Mouse (Mus musculus): ENCODE data around the gene 1700016D06Rik. TPM values are rescaled to one million over a fixed set of nuclear protein-coding genes. Genes with fewer than 3 reads are reported as not detected.
"Not testable (repeated sequence)": the region's sequence is repeated elsewhere in the genome, so short reads cannot be mapped to it uniquely, and the experiment has no call there.

The 1700016D06Rik gene
- polyA plus RNA-seq, 1 experiment from 2014 or later = not detected

GRCm38 (mm10) chr8:11666023-11666716 is 34.7 kb downstream of the 1700016D06Rik start:
- not testable (repeated sequence) for H3K9me3 ChIP-seq (replicated peaks; ENCODE audit: control insufficient read depth, low read length); H3K4me1 ChIP-seq (ENCODE audit: control insufficient read depth, low read depth, low read length); H3K9ac ChIP-seq (ENCODE audit: low read depth, low read length); ATAC-seq (ENCODE audit: low read depth); H3K4me2 ChIP-seq (ENCODE audit: low read depth, low read length); H3K4me3 ChIP-seq (ENCODE audit: low read depth, low read length); H3K27me3 ChIP-seq (ENCODE audit: control insufficient read depth, insufficient read depth, low read depth, low read length); H3K27ac ChIP-seq (ENCODE audit: low read length); H3K36me3 ChIP-seq (ENCODE audit: control insufficient read depth, insufficient read depth)
- 76% methylated on average over 20 of the region's 20 CpGs for WGBS (ENCODE audit: insufficient replicate concordance)

DNA sequence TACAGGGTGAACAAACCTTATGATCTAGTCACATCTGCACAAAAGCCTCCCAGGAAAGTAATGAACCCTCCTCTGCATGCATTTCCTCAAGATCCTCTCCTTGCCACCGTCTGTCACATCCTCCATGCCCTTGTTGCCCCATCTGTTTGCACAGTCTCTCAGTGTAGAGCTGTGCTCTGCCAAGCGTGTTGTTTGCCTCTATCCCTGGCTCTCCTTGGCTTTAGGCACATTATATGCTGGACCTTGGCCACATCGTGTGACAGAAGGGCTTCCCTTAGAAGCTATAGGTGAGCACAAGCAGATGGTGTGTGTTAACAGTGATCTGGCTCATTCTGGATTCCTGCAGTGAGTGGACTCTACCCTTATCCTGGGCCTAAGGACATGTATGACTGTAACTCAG is 38.9 kb downstream of the 1700016D06Rik start:
- H3K4me2 ChIP-seq (ENCODE audit: low read depth, low read length) = no peak overlapping the region
- H3K9me3 ChIP-seq (replicated peaks; ENCODE audit: control insufficient read depth, low read length) = no peaks in the 10 kb centered on the region
- H3K27me3 ChIP-seq (ENCODE audit: control insufficient read depth, insufficient read depth, low read depth, low read length) = no peaks in the 10 kb centered on the region
- ATAC-seq (ENCODE audit: low read depth) = no peak
- H3K36me3 ChIP-seq (ENCODE audit: control insufficient read depth, insufficient read depth) = no peaks in the 10 kb centered on the region
- no peak overlapping the region for H3K4me3 ChIP-seq (ENCODE audit: low read depth, low read length)
- WGBS (ENCODE audit: insufficient replicate concordance) = 43% methylated on average over 3 of the region's 3 CpGs
- no peaks in the 10 kb centered on the region for H3K4me1 ChIP-seq (ENCODE audit: control insufficient read depth, low read depth, low read length)
- H3K9ac ChIP-seq (ENCODE audit: low read depth, low read length) = no peak overlapping the region
- no peak overlapping the region for H3K27ac ChIP-seq (ENCODE audit: low read length)

DNA sequence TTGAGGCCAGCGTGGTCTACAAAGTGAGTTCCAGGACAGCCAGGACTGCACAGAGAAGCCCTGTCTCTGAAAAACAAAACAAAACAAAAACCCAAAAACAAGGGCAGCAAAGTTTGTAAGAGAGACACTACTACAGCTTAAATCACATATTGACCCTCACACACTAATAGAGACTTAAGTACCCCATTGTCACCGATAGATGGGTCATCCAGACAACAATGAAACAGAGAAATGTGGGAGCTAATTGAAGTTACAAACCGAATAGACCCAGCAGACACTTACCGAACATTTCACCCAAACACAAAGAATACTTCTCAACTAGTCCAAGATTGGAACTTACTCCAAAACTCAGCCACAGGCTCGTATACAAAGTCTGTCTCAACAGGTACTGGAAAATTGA is 50.8 kb downstream of the 1700016D06Rik start:
- no peak overlapping the region for H3K27ac ChIP-seq (ENCODE audit: low read length)
- ATAC-seq (ENCODE audit: low read depth) = no peak
- no peaks in the 10 kb centered on the region for H3K36me3 ChIP-seq (ENCODE audit: control insufficient read depth, insufficient read depth)
- H3K4me2 ChIP-seq (ENCODE audit: low read depth, low read length) = no peak overlapping the region
- H3K9me3 ChIP-seq (replicated peaks; ENCODE audit: control insufficient read depth, low read length) = no peaks in the 10 kb centered on the region
- H3K27me3 ChIP-seq (ENCODE audit: control insufficient read depth, insufficient read depth, low read depth, low read length) = no peaks in the 10 kb centered on the region
- no peak overlapping the region for H3K9ac ChIP-seq (ENCODE audit: low read depth, low read length)
- H3K4me3 ChIP-seq (ENCODE audit: low read depth, low read length) = no peak overlapping the region
- WGBS (ENCODE audit: insufficient replicate concordance) = 72% methylated on average over 5 of the region's 5 CpGs
- no peaks in the 10 kb centered on the region for H3K4me1 ChIP-seq (ENCODE audit: control insufficient read depth, low read depth, low read length)

GRCm38 (mm10) chr8:11643123-11643522 is 57.7 kb downstream of the 1700016D06Rik start:
- H3K4me2 ChIP-seq (ENCODE audit: low read depth, low read length) = no peak overlapping the region
- H3K4me1 ChIP-seq (ENCODE audit: control insufficient read depth, low read depth, low read length) = no peaks in the 10 kb centered on the region
- H3K27me3 ChIP-seq (ENCODE audit: control insufficient read depth, insufficient read depth, low read depth, low read length) = no peaks in the 10 kb centered on the region
- no peak overlapping the region for H3K4me3 ChIP-seq (ENCODE audit: low read depth, low read length)
- no peak for ATAC-seq (ENCODE audit: low read depth)
- no peaks in the 10 kb centered on the region for H3K9me3 ChIP-seq (replicated peaks; ENCODE audit: control insufficient read depth, low read length)
- H3K9ac ChIP-seq (ENCODE audit: low read depth, low read length) = no peak overlapping the region
- no peak overlapping the region for H3K27ac ChIP-seq (ENCODE audit: low read length)
- no peaks in the 10 kb centered on the region for H3K36me3 ChIP-seq (ENCODE audit: control insufficient read depth, insufficient read depth)
- 66% methylated on average over 2 of the region's 2 CpGs for WGBS (ENCODE audit: insufficient replicate concordance)

DNA sequence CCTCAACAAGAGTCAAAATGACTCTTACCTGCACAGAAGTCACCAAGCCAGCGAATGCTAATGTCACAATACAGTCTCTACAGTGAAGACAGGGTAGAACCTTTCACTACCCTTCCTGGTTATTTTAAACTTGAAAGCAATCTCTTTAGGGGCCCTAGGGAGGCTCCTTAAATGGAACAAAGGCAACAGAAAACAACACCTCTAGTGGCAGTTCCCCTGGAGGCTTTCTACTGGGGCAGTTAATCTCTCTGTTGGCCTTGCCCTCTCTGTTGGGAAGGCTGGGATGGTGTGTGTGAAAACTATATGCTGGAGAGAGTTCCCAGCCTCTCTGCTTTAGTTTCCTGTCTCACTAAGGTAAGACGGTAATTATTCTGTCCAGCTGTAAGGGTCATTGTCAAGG is 60.3 kb downstream of the 1700016D06Rik start:
- Histone ChIP-seq H3K4me1 (ENCODE audit: control insufficient read depth, low read depth, low read length) (peaks cover 12% of the 10 kb centered on the region), H3K27ac (ENCODE audit: low read length) (no peak overlapping the region), H3K9me3 (replicated peaks; ENCODE audit: control insufficient read depth, low read length) (no peaks in the 10 kb centered on the region), H3K9ac (ENCODE audit: low read depth, low read length) (no peak overlapping the region), H3K27me3 (ENCODE audit: control insufficient read depth, insufficient read depth, low read depth, low read length) (no peaks in the 10 kb centered on the region), H3K4me3 (ENCODE audit: low read depth, low read length) (no peak overlapping the region), H3K36me3 (ENCODE audit: control insufficient read depth, insufficient read depth) (no peaks in the 10 kb centered on the region), H3K4me2 (ENCODE audit: low read depth, low read length) (no peak overlapping the region)
- WGBS (ENCODE audit: insufficient replicate concordance) = 58% methylated on average over 2 of the region's 2 CpGs
- ATAC-seq (ENCODE audit: low read depth) = no peak

GRCm38 (mm10) chr8:11637531-11637930 is 63.3 kb downstream of the 1700016D06Rik start:
- Histone ChIP-seq H3K4me2 (ENCODE audit: low read depth, low read length) (no peak overlapping the region), H3K4me3 (ENCODE audit: low read depth, low read length) (no peak overlapping the region), H3K9me3 (replicated peaks; ENCODE audit: control insufficient read depth, low read length) (no peaks in the 10 kb centered on the region), H3K27me3 (ENCODE audit: control insufficient read depth, insufficient read depth, low read depth, low read length) (no peaks in the 10 kb centered on the region), H3K27ac (ENCODE audit: low read length) (no peak overlapping the region), H3K4me1 (ENCODE audit: control insufficient read depth, low read depth, low read length) (peaks cover 26% of the 10 kb centered on the region), H3K36me3 (ENCODE audit: control insufficient read depth, insufficient read depth) (no peaks in the 10 kb centered on the region), H3K9ac (ENCODE audit: low read depth, low read length) (no peak overlapping the region)
- no peak for ATAC-seq (ENCODE audit: low read depth)
- WGBS (ENCODE audit: insufficient replicate concordance) = 84% methylated on average over 7 of the region's 7 CpGs

- H3K4me3 ChIP-seq (ENCODE audit: low read depth, low read length) = peak overlapping the region; percentile 91
- peak; percentile 76 for ATAC-seq (ENCODE audit: low read depth)
- peaks cover 28% of the 10 kb centered on the region for H3K4me1 ChIP-seq (ENCODE audit: control insufficient read depth, low read depth, low read length)
- no peaks in the 10 kb centered on the region for H3K27me3 ChIP-seq (ENCODE audit: control insufficient read depth, insufficient read depth, low read depth, low read length)
- peak overlapping the region; percentile 58 for H3K9ac ChIP-seq (ENCODE audit: low read depth, low read length)
- WGBS (ENCODE audit: insufficient replicate concordance) = 1% methylated on average over 30 of the region's 30 CpGs
- H3K4me2 ChIP-seq (ENCODE audit: low read depth, low read length) = peak overlapping the region; percentile 95
- peaks cover 2% of the 10 kb centered on the region; the same call in 1 of the 2 replicates for H3K36me3 ChIP-seq (ENCODE audit: control insufficient read depth, insufficient read depth)
- H3K27ac ChIP-seq (ENCODE audit: low read length) = peak overlapping the region; percentile 93
- no peaks in the 10 kb centered on the region for H3K9me3 ChIP-seq (replicated peaks; ENCODE audit: control insufficient read depth, low read length)
Observed at GRCm38 (mm10) chr8:11636324-11637057, 64.4 kb downstream of the 1700016D06Rik start.

- H3K27me3 ChIP-seq (ENCODE audit: control insufficient read depth, insufficient read depth, low read depth, low read length) = no peaks in the 10 kb centered on the region
- peak within 1 kb of the TSS; percentile 93 for H3K27ac ChIP-seq (ENCODE audit: low read length)
- ATAC-seq (ENCODE audit: low read depth) = peak; percentile 95
- under 1% methylated on average over 40 of the region's 40 CpGs for WGBS (ENCODE audit: insufficient replicate concordance)
- no peaks in the 10 kb centered on the region for H3K9me3 ChIP-seq (replicated peaks; ENCODE audit: control insufficient read depth, low read length)
- H3K9ac ChIP-seq (ENCODE audit: low read depth, low read length) = peak within 1 kb of the TSS; percentile 92
- peaks cover 5% of the 10 kb centered on the region; the same call in 1 of the 2 replicates for H3K36me3 ChIP-seq (ENCODE audit: control insufficient read depth, insufficient read depth)
- H3K4me1 ChIP-seq (ENCODE audit: control insufficient read depth, low read depth, low read length) = peaks cover 28% of the 10 kb centered on the region
- peak within 1 kb of the TSS; percentile 91 for H3K4me3 ChIP-seq (ENCODE audit: low read depth, low read length)
- H3K4me2 ChIP-seq (ENCODE audit: low read depth, low read length) = peak within 1 kb of the TSS; percentile 95
Observed at GRCm38 (mm10) chr8:11635611-11636081, 65.2 kb downstream of the 1700016D06Rik start, which contains the start of gene Ankrd10. TSS of gene Ankrd10 (minus strand) at chr8:11635757.

All from liver, embryonic 16.5 days (tissue).